Mouse (Mus musculus) spleen, postnatal 10 days (tissue): ENCODE measurements around the gene Nup37.

Source experiments
- DNase-seq, 2 experiments: peaks; one replicate each; pipeline ENCODE4 v3.0.0; 2021 to 2022; ENCODE audit warnings: low spot score in 2 of 2

Gene Nup37

GRCm38 (mm10) chr10:88146707-88147477 is at the start of gene Nup37, which contains the start of gene Parpbp:
Gene Nup37 (plus strand): TSS chr10:88146992.
Gene Parpbp (minus strand): TSS chr10:88146941.
- DNase-seq = peak; percentile 87 to 93

- DNase-seq = no peak
Measured at GRCm38 (mm10) chr10:88106169-88106568, 40.6 kb upstream of the Nup37 start.

- DNase-seq = no peak
Measured at GRCm38 (mm10) chr10:88113290-88113689, 33.5 kb upstream of the Nup37 start.

- DNase-seq = no peak
Measured at GRCm38 (mm10) chr10:88119721-88120120, 27.1 kb upstream of the Nup37 start.

- no peak for DNase-seq
Measured at GRCm38 (mm10) chr10:88135630-88136029, 11.2 kb upstream of the Nup37 start.

- DNase-seq = peak in 1 of 2 experiments; percentile 8
Measured at GRCm38 (mm10) chr10:88146187-88146586, 605 bp upstream of the Nup37 start.

GRCm38 (mm10) chr10:88150381-88150780 is 3.6 kb downstream of the Nup37 start:
- no peak for DNase-seq

GRCm38 (mm10) chr10:88151658-88152057 is 4.9 kb downstream of the Nup37 start:
- DNase-seq = no peak

- no peak for DNase-seq
Measured at GRCm38 (mm10) chr10:88162096-88162495, 15.3 kb downstream of the Nup37 start.

GRCm38 (mm10) chr10:88162676-88163075 is 15.9 kb downstream of the Nup37 start:
- DNase-seq = no peak

- DNase-seq = peak in 1 of 2 experiments; percentile 42
Measured at GRCm38 (mm10) chr10:88166158-88166557, 19.4 kb downstream of the Nup37 start.

- no peak for DNase-seq
Measured at GRCm38 (mm10) chr10:88167438-88168077, 20.8 kb downstream of the Nup37 start.

GRCm38 (mm10) chr10:88200541-88200940 is 53.7 kb downstream of the Nup37 start:
- no peak for DNase-seq

GRCm38 (mm10) chr10:88200951-88201638 is 54.3 kb downstream of the Nup37 start, which contains the start of gene Washc3:
Gene Washc3 (plus strand): TSS chr10:88201093.
- DNase-seq = peak; percentile 70 to 91

- no peak for DNase-seq
Measured at GRCm38 (mm10) chr10:88201650-88202049, 54.9 kb downstream of the Nup37 start.

- no peak for DNase-seq
Measured at GRCm38 (mm10) chr10:88202581-88202980, 55.8 kb downstream of the Nup37 start.

- DNase-seq = no peak
Measured at GRCm38 (mm10) chr10:88203236-88203635, 56.4 kb downstream of the Nup37 start.

GRCm38 (mm10) chr10:88212644-88213043 is 65.9 kb downstream of the Nup37 start:
- DNase-seq = no peak

- DNase-seq = no peak
Measured at GRCm38 (mm10) chr10:88214800-88215514, 68.2 kb downstream of the Nup37 start.

- no peak for DNase-seq
Measured at GRCm38 (mm10) chr10:88218161-88218560, 71.4 kb downstream of the Nup37 start.

- DNase-seq = no peak
Measured at GRCm38 (mm10) chr10:88221718-88222117, 74.9 kb downstream of the Nup37 start.

GRCm38 (mm10) chr10:88225421-88225820 is 78.6 kb downstream of the Nup37 start:
- DNase-seq = no peak
